ENCODE assay signal across 11 mouse cellular contexts in genomic region chr11:51502431-51502851, GRCm38 (mm10).
DNase-seq lines count a peak whose midpoint lies in the region; ATAC-seq and TF ChIP-seq lines count a peak whose summit lies in the region.
"Had no signal": no experiment of that assay in that cellular context is flagged by ENCODE, and none has a peak within 500 bp of the region (broad histone marks: within the 10 kb centered on the region; RNA-seq: fewer than 3 reads in every experiment).

No protein-coding gene starts in this region.

- peak; percentile 75 for ATAC-seq in forebrain, embryonic 16.5 days

- no peak for TF ChIP-seq CTCF in kidney, adult 2 months (conservative IDR thresholded peaks at IDR 0.05; ENCODE audit: insufficient read depth, insufficient read length, low read depth, low read length)

- no peaks in the 10 kb centered on the region for H3K36me3 ChIP-seq in kidney, adult 2 months (ENCODE audit: control insufficient read depth, insufficient read depth, low read length)
- no peaks in the 10 kb centered on the region for H3K36me3 ChIP-seq in forebrain, embryonic 16.5 days (ENCODE audit: control insufficient read depth, insufficient read depth)
- H3K36me3 ChIP-seq: liver, embryonic 13.5 days had no signal

- no peak overlapping the region for H3K4me3 ChIP-seq in kidney, adult 2 months (ENCODE audit: insufficient read depth, low read depth, low read length)
- H3K4me3 ChIP-seq in forebrain, embryonic 16.5 days (replicated peaks; ENCODE audit: low read length): no peak overlapping the region
- H3K4me3 ChIP-seq: gastrocnemius, adult 2 months; liver, embryonic 13.5 days had no signal

- 24% methylated on average over 10 of the region's 10 CpGs for WGBS in kidney, adult 2 months
- WGBS in forebrain, embryonic 16.5 days: 48% methylated on average over 10 of the region's 10 CpGs

- no peak overlapping the region for H3K4me2 ChIP-seq in forebrain, embryonic 16.5 days (ENCODE audit: low read length)
- H3K4me2 ChIP-seq: liver, embryonic 13.5 days had no signal

- no peaks in the 10 kb centered on the region for H3K27me3 ChIP-seq in kidney, adult 2 months (replicated peaks; ENCODE audit: control insufficient read depth, insufficient read depth, low read length)
- H3K27me3 ChIP-seq in forebrain, embryonic 16.5 days (replicated peaks; ENCODE audit: control insufficient read depth, insufficient read depth, low read length): no peaks in the 10 kb centered on the region
- H3K27me3 ChIP-seq: liver, embryonic 13.5 days had no signal

- no peaks in the 10 kb centered on the region for H3K9me3 ChIP-seq in forebrain, embryonic 16.5 days (ENCODE audit: control insufficient read depth, low read length)
- H3K9me3 ChIP-seq: liver, embryonic 13.5 days had no signal

- DNase-seq in kidney, adult 2 months: peak; percentile 12
- no peak for DNase-seq in kidney, adult 8-10 months
- peak; percentile 71 for DNase-seq in layer of hippocampus, adult 9-11 months
- peak; percentile 76 for DNase-seq in mesoderm, embryonic 11.5 days (ENCODE audit: low read depth, low spot score)
- no peak for DNase-seq in thymus, postnatal 14 days
- DNase-seq in adrenal gland, adult 2 months: no peak
- DNase-seq in cerebellum, postnatal 14 days: no peak
- DNase-seq: cerebellum, adult 8-10 months; gastrocnemius, adult 2 months; liver, embryonic 13.5 days had no signal

- no peak overlapping the region for H3K27ac ChIP-seq in kidney, adult 2 months (ENCODE audit: insufficient read depth, low read depth, low read length)
- H3K27ac ChIP-seq in forebrain, embryonic 16.5 days (ENCODE audit: low read length): no peak overlapping the region
- H3K27ac ChIP-seq: gastrocnemius, adult 2 months; liver, embryonic 13.5 days had no signal

- H3K4me1 ChIP-seq in kidney, adult 2 months (ENCODE audit: control insufficient read depth, insufficient read depth, low read length): no peaks in the 10 kb centered on the region
- peaks cover 4% of the 10 kb centered on the region; the same call in 1 of the 2 replicates for H3K4me1 ChIP-seq in forebrain, embryonic 16.5 days (replicated peaks; ENCODE audit: control insufficient read depth, insufficient read depth, low read length)
- H3K4me1 ChIP-seq: liver, embryonic 13.5 days had no signal

- TF ChIP-seq POLR2A in kidney, adult 2 months (IDR thresholded peaks at IDR 0.05; ENCODE audit: low read depth, low read length): no peak

- no peak overlapping the region for H3K9ac ChIP-seq in forebrain, embryonic 16.5 days (replicated peaks; ENCODE audit: low read depth, low read length)
- H3K9ac ChIP-seq: liver, embryonic 13.5 days had no signal

Comparison
In these comparisons a context has a peak if more than half of its experiments do, and no peak if none do; other contexts are left out.
1. DNase-seq: peak in kidney, adult 2 months (single experiment), layer of hippocampus, adult 9-11 months (single experiment) and mesoderm, embryonic 11.5 days (single experiment); none in kidney, adult 8-10 months (0 of 2), thymus, postnatal 14 days (single experiment), adrenal gland, adult 2 months (single experiment) and cerebellum, postnatal 14 days (0 of 2).